Mouse (Mus musculus) B cell, adult 2 months (primary cell): Measurements from ENCODE around the gene A530084C06Rik.

ENCODE experiments used
- DNase-seq, 2 experiments: peaks; one replicate each; pipeline ENCODE4 v3.0.0; 2022

Gene A530084C06Rik

GRCm38 (mm10) chr13:31534726-31535125, 24.4 kb downstream of the A530084C06Rik start:
- DNase-seq, result no peak

GRCm38 (mm10) chr13:31531651-31532061, 27.5 kb downstream of the A530084C06Rik start:
- no peak for DNase-seq

GRCm38 (mm10) chr13:31531186-31531585, 27.9 kb downstream of the A530084C06Rik start:
- DNase-seq, result no peak

- no peak for DNase-seq
Measured at GRCm38 (mm10) chr13:31524976-31525375, 34.2 kb downstream of the A530084C06Rik start.

GRCm38 (mm10) chr13:31518971-31519370, 40.2 kb downstream of the A530084C06Rik start:
- DNase-seq, result no peak

- DNase-seq, result no peak
Measured at GRCm38 (mm10) chr13:31518411-31518886, 40.7 kb downstream of the A530084C06Rik start.

- DNase-seq, result no peak
Measured at GRCm38 (mm10) chr13:31515261-31515660, 43.9 kb downstream of the A530084C06Rik start.

GRCm38 (mm10) chr13:31506494-31507167, 52.5 kb downstream of the A530084C06Rik start:
- no peak for DNase-seq
